Mouse (Mus musculus): ENCODE data around the gene Dctd.

DNA sequence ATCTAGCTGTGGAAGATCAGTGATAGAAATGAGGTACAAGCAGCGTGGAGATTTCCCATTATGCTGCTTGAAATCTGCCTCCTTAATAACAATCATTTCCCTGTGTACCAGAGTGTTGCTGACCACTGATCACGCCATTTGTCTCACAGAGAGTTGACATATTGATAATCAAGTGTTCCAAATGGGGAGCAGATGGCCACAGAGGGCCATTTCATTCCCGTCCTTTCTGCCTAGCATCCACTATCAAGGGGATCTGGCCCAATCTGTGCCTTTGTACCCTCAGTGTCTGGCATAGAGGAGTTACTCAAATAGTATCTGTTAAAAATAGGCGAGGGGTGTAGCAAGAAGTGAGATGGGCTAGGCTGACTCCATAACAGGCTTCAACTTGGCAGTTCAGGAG, 78.5 kb downstream of the Dctd start:
- TF ChIP-seq CTCF (IDR thresholded peaks at IDR 0.05; ENCODE audit: insufficient read depth, low read depth, low read length) (no peak), POLR2A (IDR thresholded peaks at IDR 0.05; ENCODE audit: insufficient read depth, low read depth, low read length) (no peak)

Data from olfactory bulb, adult 2 months (tissue).